Mouse (Mus musculus): ENCODE measurements around the gene Abat.
"Not testable (repeated sequence)": the region's sequence is repeated elsewhere in the genome, so short reads cannot be mapped to it uniquely, and the experiment has no call there.

The Abat gene

DNA sequence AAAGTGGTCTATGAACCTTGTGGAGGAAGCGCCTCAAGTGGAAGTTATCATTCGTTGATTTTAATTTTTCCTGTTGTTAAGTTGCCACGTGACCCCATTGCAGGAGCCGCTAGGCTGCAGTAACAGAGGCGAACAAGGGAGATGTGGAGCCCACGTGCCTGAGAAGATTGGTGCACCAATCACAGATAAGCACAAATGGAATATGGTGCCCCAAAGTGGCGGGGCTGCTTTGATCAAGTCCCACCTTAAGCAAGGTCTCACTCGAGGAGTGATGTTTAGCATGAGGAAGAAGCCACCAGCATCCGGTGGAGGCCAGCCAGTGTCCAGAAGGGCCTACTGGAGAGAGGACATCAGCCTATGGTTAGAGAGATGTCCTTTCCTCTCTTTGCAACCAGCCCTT, 19.2 kb downstream of the Abat start:
- no peak for DNase-seq (ENCODE audit: extremely low read depth, low read depth, low spot score)

DNA sequence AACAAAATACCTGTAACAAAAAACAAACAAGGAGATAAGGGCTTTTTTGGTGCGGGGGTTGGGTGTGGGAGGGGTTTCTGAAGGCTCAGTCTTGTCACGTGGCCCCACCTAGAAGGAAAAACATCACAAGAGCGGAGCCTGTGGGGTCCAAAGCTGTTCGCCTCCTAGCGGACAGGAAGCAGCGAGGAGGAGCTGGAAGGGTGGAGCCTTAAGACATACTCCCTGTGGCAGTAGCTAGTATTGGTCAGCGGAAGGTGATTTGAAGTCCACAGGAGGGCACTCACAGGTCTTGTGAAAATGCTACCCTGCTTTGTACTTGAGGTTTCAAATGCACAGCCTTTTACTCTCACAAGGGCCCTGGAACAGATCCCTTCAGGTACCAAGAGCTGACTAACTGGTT, 19.7 kb downstream of the Abat start:
- DNase-seq (ENCODE audit: extremely low read depth, low read depth, low spot score): no peak

DNA sequence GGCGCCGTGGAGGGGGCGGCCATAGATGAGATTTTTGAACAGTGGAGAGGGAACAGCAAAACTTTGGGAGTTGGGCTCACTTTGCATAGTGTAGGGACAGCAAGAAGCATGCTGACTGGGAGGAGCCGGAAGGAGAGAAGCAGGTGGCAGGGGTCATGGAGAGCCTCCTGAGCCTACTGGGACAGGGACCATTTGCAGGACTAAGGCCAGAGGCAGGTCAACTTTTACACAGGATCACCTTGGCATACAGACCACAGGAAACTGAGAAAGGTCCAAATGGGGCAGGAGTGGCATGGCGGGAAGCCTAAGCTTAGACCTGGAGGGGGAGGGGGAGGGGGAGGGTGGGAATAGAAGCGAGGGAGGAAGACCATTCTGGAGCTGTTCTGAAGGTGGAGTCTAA, 20.2 kb downstream of the Abat start:
- no peak for DNase-seq (ENCODE audit: extremely low read depth, low read depth, low spot score)

DNA sequence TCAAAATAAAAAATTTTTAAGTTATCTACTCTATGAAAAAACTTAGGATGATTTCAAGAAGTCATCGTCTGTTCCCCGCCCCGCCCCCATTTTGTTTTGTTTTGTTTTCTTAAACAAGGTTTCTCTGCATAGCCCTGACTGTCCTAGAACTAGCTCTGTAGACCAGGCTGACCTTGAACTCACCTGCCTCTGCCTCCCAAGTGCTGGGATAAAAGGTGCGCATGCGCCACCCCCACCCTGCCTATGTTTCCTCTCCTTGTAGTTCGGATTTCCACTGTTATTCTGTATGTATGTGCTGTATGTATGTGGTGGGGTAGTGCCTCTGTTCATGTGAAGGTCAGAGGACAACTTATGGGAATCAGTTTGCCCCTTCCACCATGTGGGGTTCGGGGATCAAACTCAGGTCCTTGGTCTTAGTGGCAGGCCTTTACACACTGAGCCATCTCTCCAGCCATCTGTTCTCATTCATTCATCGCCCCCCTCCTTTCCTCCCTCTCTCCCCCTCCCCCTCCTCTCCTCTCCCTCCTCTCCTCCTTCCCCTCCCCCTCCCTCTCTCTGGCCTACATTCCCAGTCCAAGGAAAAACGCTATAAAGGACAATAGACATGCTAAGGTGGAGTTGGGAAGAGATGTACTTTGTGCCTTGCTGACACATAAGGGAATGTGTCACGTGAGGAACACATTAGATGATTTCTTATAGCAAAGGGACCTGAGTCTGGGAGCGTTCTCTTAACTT, 21.4 kb downstream of the Abat start:
- DNase-seq (ENCODE audit: extremely low read depth, low read depth, low spot score): no peak

DNA sequence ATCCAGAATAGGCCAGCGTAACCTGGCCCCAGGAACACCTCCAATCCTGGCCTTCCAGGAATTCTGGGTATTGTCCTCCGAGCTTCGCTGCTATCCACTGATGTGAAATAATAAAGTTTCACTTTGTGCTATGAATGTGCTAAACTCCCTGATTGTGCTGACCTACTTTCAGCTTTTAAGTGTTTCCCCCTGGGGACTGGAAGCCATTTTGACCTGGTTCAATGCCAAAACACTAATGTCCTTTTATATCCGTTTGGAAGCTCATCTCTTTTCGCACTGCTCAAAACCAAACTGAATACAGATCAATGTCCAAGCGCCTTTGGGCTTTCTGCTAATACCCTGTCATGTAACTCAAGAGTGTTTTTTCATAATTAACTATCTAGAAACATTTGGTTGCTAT, 22.2 kb downstream of the Abat start:
- DNase-seq (ENCODE audit: extremely low read depth, low read depth, low spot score): no peak

DNA sequence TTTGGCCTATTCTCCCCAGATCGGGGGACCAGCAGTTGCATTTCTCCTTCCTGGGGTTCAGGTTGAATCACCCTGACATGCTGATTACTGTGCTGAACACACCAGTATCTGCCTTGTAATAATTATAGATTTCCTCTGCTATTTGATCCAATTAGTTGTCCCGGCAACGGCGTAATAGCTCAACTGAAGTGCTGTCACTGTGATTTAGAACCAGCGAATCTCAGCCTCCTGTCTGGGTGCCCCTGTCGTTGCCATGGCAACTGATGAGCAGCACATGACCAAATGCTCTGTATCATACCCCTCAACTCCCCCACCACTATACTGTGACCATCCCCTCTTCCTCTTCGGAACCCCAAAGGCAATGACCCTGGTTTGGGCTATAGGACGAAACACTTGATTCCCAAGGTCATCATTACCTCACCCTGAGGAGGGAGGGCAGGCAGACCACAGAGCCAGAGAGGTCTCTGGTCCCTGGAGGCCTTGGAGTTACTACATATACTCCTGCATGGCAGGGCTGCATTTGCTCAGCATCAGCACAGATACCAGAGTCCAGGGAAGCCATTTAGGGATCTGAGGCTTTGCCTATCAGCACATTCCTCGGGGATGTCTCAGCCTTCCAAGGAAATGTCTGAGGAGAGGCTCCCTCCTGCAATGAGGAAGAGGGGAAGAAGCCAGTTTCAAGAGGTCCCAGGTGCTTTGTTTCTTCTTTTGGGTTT, 26.1 kb downstream of the Abat start:
- no peak for DNase-seq (ENCODE audit: extremely low read depth, low read depth, low spot score)

DNA sequence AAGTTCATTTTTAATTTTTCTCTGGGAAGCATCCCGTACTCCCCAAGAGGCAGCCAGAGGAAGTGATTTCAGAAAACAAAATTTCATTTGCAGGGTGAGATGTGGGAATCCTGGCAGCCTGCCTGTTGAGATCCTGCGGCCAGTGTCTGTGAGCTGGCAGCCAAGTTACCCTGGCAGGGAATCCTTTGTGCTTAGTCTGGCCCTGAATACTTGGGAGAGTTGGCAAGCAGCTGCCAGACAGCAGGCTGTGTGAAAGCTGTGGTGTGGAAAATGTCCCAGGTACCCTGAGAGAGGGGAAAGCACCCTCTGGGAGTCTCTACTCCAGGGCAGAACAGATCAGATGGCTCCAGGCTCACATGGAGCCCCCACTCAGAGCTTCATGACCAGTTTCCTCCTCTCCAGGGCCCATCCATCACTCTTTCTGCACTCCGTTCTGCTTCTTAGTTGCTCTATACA, 27.7 kb downstream of the Abat start:
- no peak for DNase-seq (ENCODE audit: extremely low read depth, low read depth, low spot score)

DNA sequence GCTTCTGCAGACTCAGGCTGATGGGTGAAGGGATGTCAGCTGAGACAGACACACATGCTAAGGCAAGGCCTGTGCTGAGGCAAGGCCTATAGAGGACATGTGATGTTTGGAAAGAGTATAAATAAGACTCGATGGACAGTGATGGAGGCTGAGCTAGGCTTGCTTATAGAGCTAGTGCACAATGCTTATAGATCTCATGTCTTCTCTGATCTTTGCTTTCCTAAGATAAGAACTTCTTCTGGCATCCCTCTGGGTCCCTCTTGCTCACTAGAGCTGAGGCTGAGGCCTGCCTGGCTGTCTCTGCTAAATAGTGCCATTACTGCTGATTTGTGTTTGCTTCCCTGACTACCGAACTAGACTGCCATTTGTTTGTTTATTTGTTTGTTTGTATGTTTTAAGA, 34.6 kb downstream of the Abat start:
- no peak for DNase-seq (ENCODE audit: extremely low read depth, low read depth, low spot score)

DNA sequence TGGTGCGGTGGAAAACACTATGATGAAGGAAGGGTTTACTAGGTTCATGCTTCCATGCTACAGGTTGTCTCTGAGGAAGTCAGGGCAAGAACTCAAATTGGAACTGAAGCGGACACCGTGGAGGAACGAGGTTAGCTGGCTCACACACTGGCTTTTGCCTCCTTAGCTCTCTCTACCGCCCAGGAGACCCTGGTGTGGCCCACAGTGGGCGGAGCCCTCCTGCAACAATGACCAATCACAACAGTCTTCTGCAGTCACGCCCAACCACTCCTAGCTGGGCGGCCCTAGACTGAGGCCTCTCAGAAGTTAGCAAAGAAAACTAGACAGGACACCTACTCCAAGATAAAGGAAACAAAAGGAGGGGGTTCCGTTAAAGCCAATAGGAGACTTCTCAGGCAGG, 36.3 kb downstream of the Abat start:
- DNase-seq (ENCODE audit: extremely low read depth, low read depth, low spot score): no peak

DNA sequence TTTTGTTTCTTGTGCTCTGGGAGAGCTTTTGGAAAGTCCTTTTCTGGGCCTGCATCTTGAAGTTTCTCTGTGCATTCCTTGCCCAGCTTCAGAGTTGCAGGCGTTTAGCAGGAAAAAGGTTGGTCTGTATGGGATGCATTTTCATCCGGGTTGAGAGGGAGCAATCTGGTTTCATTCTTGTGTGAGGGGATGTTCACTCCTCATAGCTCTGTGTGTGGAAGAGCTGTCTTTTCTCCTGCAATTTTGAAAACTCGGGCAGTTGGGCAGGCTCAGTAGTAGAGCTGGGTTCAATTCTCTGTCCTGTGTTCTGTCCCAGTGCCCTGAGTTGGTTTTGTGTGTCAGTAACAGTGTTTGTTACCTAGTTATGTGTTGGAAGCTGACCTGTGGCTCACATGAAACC, 41.1 kb downstream of the Abat start:
- DNase-seq (ENCODE audit: extremely low read depth, low read depth, low spot score): no peak

DNA sequence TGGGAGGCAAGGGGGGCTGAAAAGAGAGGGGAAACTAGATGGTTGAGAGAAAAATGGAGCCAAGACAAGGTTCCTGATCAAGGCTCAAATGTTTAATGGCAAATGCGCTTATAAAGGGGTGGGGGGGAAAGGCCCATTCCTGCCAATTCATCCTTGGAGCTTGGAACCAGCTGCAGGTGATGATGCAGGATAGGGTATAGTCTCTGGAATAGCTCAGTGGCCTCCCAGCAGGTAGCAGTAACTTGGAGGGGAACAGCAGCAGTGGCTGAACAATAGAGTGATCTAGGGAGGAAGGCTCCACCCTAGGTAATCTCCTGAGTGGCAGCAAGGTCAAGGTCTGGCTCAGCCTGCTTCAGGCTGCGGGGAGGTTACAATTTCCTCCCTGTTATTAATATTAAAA, 41.5 kb downstream of the Abat start:
- DNase-seq (ENCODE audit: extremely low read depth, low read depth, low spot score): not testable (repeated sequence)

DNA sequence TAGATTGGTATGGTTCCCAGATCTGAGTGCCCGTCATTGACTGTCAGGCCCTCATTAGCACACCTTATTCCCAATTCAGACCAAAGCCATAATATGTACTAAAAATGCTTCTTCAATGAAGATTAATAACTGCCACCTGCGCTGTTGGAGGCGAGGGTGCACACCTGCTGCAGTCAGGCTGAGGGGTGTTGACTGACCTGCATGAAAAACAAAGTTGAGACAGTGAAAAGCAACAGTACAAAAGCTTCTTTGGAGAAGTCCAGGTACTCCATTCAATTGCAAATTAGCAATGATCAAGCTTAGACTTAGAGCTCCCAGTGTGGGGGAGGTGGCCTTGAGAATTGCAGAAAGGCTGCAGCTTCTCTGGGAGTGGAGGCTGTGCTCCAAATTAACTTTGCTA, 42.1 kb downstream of the Abat start:
- not testable (repeated sequence) for DNase-seq (ENCODE audit: extremely low read depth, low read depth, low spot score)

DNA sequence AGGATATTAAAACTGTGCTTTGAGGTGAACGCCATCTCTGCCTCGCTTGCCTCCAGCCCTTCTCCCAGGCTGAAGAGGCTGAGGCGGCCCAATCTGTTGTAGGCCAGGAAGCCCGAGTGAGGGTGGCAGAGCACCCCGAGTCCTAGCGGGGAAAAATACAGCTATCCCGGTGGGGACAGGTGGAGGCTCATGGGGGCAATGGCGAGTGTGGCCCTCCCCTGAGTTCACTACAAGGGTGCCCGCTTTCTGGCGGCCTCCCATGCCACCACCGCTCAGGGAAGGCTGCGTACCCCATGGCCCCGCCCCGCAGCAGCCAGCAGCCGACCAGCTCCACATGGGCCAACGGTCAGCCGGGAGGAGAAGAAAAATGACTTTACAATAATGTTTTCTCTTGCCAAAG, 46.9 kb downstream of the Abat start:
- DNase-seq (ENCODE audit: extremely low read depth, low read depth, low spot score): no peak

DNA sequence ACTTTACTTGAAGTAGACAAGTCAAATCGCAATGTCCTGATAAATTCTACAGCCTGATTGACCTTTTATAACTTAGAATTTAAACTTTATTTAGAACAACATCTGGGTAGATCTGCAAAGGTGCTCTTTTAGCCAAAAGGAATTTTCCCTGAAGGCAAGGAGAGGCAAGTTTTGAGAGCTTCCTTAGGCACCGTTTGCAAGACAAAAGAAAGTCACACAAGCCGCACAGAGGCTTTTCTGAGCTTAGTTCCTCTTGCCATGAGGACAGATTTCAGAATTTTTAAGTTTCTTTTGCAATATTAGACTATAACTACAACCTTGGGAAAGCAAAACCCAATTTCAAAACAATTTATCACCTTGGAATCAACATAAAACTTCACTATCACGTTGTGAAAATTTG, 47.9 kb downstream of the Abat start:
- not testable (repeated sequence) for DNase-seq (ENCODE audit: extremely low read depth, low read depth, low spot score)

DNA sequence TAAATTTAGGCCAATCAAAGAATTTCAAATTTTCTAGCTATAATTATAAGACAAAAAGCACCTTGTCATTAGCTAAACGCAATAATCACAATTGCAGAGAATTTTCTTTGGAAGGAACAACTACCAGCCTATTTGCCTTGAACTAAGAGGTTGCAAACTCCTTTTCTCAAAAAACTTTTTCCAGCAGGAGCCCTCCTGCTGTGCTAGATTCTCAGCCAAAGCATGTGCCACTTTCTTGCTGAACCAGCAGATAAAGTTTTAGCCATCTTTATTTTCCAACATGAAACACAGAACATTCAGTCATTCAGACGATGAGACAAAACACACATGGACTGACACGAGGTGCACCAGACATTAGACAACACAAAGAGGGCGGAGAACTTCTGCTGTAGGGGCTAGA, 48.6 kb downstream of the Abat start:
- not testable (repeated sequence) for DNase-seq (ENCODE audit: extremely low read depth, low read depth, low spot score)

DNA sequence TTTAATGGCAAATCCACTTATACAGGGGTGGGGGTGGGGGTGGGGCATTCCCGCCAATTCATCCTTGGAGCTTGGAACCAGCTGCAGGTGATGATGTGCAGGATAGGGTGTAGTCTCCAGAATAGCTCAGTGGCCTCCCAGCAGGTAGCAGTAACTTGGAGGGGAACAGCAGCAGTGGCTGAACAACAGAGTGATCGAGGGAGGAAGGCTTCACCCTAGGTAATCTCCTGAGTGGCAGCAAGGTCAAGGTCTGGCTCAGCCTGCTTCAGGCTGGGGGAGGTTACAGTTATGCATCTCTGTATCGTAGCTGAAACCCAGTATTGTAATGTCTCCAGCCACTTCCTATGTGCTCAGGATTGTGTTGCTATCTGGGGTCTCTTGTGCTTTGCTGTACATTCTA, 49.6 kb downstream of the Abat start:
- not testable (repeated sequence) for DNase-seq (ENCODE audit: extremely low read depth, low read depth, low spot score)

DNA sequence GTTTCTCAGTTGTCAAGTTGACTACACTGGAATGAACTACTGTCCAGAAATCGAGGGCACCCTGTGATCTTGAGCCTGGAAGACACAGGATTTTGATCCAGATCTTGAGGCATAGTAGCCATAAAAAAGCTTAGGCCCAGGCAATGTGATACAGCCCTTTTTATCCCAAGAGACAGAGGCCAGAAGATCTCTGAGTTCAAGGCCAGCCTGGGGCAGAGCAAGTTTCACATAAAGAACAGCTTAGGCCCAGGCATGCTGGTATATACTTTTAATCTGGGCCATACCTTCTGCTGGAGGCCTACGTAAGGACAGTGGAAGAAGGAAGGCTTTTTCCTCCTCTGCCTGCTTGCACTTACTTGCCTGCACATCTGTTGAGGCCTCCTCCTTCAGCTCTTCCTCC, 51.6 kb downstream of the Abat start:
- no peak for DNase-seq (ENCODE audit: extremely low read depth, low read depth, low spot score)

DNA sequence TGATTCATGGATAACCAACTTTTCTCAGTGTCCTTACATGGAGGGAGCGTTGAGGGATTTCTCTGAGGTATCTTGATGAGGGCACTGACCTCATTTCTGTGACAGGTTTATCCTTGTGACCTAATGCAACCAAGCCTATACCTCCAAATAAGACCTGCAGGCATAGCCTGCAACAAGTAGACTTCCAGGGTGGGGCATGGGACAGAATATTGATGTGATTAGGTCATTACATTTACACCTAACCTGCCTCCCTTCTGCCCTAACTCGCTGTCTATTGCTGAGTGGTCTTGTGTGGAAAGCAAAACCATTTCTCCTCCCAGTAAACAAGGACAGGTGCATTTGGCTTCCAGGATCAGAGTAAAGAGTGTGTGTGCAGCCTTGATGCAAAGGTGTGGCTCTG, 52.3 kb downstream of the Abat start:
- no peak for DNase-seq (ENCODE audit: extremely low read depth, low read depth, low spot score)

DNA sequence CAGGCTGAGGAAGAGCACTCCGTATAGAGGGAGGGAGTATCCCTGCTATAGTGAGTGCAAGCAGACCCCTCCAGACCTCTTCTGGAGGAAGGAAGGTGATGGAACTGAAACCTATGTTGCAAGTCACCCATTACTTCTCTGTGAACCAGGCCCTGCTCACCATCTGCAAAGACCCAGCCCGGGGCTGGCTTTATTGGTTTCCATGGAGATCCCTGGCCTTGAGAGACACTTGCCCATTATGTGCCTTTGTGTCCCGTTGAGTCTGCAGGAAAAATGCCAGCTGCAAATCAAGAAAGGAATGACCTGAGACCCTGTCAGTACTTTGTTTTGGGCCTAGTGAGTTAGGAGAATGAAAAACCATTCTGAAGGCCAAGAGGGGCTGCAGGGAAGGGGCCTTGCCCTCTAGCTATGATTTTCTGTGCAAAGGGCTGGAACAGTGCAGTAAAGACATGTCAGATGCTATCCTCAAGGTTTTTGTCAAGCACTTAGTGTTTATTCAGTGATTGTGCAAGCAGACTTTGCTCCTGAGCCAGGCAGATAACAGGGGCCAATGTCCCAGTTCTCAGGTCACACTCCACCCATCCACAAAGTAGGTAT, 53.0 kb downstream of the Abat start:
- DNase-seq (ENCODE audit: extremely low read depth, low read depth, low spot score): no peak

DNA sequence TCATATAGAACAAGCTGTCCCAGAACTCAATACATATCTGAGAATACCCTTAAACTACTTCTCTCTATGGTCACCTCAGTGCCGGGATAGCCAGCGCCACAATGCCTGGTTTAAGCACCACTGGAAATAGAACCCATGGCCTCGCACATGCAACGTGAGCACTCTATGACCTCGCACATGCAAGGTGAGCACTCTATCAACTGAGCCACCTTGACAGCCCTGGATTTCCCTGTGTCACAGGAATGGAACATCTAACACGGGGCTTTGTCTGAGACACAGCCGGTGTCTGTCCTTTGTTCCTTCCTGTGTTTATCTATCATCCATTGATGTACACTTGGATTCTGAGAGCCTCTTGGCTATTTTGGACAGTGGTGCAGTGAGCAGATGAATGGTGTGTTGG, 55.7 kb downstream of the Abat start:
- no peak for DNase-seq (ENCODE audit: extremely low read depth, low read depth, low spot score)

DNA sequence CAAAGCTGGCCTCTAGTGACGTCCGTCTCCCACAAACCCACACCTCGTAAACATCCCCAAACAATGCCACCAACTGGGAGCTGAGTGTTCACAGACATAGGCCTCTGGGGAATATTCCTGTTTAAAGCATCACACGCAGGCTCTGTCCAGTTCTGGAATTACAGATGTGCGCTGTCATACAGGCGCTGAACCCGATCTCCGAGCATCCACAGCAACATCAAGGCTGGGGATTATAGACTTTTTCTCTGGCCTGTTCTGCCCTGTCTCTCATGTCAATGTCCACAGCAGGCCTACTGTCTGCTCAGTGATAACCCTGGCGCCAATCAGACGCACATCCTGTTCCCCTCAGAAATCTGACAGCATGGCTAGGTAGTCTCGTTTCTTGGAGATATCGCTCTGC, 57.1 kb downstream of the Abat start:
- DNase-seq (ENCODE audit: extremely low read depth, low read depth, low spot score): no peak

DNA sequence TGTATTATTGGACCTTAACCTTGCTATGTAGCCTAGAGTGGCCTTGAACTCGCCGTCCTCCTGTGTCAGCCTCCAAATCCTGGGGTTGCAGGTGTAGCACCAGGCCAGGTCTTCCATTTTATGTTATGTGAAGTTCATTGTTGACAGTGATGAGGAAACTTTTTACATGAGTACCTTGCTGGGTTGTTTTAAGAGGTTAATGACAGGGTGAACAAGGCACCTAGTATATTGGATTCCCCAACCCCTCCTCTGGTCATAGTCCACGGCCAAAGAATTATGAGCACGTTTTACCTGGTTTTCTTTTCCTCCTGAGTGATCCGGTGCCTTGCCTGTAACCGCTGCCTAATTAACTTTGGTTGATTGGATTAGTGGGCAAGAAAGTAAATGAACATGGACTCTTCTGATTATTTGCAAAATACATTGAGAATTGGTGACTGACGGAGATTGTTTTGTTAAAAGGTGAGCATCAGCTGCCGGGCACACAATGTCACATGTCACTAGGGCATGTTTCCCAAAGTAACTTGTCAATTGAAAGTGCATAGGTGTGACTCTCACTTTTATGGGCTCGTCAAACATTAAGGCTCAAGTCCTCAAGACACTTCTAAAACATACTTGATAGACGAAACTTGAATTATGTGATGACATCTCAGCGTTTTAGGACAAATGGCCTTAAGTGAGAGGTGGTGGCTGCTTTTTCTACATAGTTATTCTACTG, 57.8 kb downstream of the Abat start:
- DNase-seq (ENCODE audit: extremely low read depth, low read depth, low spot score): no peak
